Mouse (Mus musculus) stomach, embryonic 14.5 days (tissue): Measurements from ENCODE around the gene Parvg. TPM values are rescaled to one million over a fixed set of nuclear protein-coding genes. Genes with fewer than 3 reads are reported as not detected.

ENCODE experiments used
- ATAC-seq: fragments of 200-750 bp; cut with Nextera tagmentation; 2 replicates; pipeline ENCODE4 v1.8.0; 2017; ENCODE audit warnings: low read depth, moderate TSS enrichment; ENCODE audit not compliant: insufficient number of reproducible peaks, insufficient read depth, low FRiP score
- H3K27ac ChIP-seq: fragments of 300-500 bp; sonication (generic); 2 replicates; pipeline ENCODE4 v1.5.1; 2014; ENCODE audit warnings: mild to moderate bottlenecking, low read length, moderate library complexity, mixed read lengths
- H3K27me3 ChIP-seq: fragments of 300-500 bp; sonication (generic); 2 replicates; pipeline ENCODE4 v1.6.1; 2014; ENCODE audit warnings: low read length, control low read depth, mixed read lengths; ENCODE audit not compliant: control insufficient read depth, insufficient read depth
- H3K36me3 ChIP-seq: fragments of 300-500 bp; sonication (generic); 2 replicates; pipeline ENCODE4 v1.6.1; 2014; ENCODE audit warnings: mild to moderate bottlenecking, control low read depth, low read length, moderate library complexity, mixed read lengths; ENCODE audit not compliant: control insufficient read depth, insufficient read depth
- H3K4me1 ChIP-seq: fragments of 300-500 bp; sonication (generic); 2 replicates; pipeline ENCODE4 v1.6.1; 2014; ENCODE audit warnings: low read length, control low read depth, mixed read lengths; ENCODE audit not compliant: control insufficient read depth, insufficient read depth
- H3K4me2 ChIP-seq: fragments of 300-500 bp; sonication (generic); replicated peaks from 2 replicates; pipeline ENCODE4 v1.6.1; 2014; ENCODE audit warnings: low read depth, low read length, control low read depth
- H3K4me3 ChIP-seq: fragments of 300-500 bp; sonication (generic); 2 replicates; pipeline ENCODE4 v1.5.1; 2014; ENCODE audit warnings: low read depth, low read length, control low read depth
- H3K9ac ChIP-seq: fragments of 300-500 bp; sonication (generic); replicated peaks from 2 replicates; pipeline ENCODE4 v1.6.1; 2014; ENCODE audit warnings: low read depth, mild to moderate bottlenecking, control low read depth, low read length, moderate library complexity, mixed read lengths
- H3K9me3 ChIP-seq: fragments of 300-500 bp; sonication (generic); 2 replicates; pipeline ENCODE4 v1.6.1; 2016; ENCODE audit warnings: low read depth, low read length, control low read depth; ENCODE audit not compliant: control insufficient read depth
- WGBS: fragments of 180-500 bp; shearing (Covaris S2); extraction: QIAGEN DNeasy Blood & Tissue Kit; methylation state at CpG from one replicate; pipeline ENCODE4 v1.1.7; 2014; 5-methylcytosine and 5-hydroxymethylcytosine counted together
- polyA plus RNA-seq: library from polyadenylated mRNA; unstranded; fragments of >200 nt; fragmentation: Nextera tagmentation; extraction: Ambion mirVana; gene quantifications from 2 replicates; pipeline ENCODE4 v1.2.1, GENCODE M21; 2014

Gene Parvg
- polyA plus RNA-seq, 1 experiment from 2014 or later: 2.0 TPM

- WGBS: 68% methylated on average over 10 of the region's 10 CpGs
- no peak for ATAC-seq
- Histone ChIP-seq H3K9ac (no peak overlapping the region), H3K36me3 (no peaks in the 10 kb centered on the region), H3K27ac (no peak overlapping the region), H3K4me2 (no peak overlapping the region), H3K4me3 (no peak overlapping the region), H3K27me3 (no peaks in the 10 kb centered on the region), H3K9me3 (no peaks in the 10 kb centered on the region), H3K4me1 (0 out of 2 replicates have a peak, but pooled peaks cover 3% of the 10 kb centered on the region)
These were observed 5.0 kb downstream of the Parvg start for GRCm38 (mm10) chr15:84328870-84329269.

GRCm38 (mm10) chr15:84329940-84330339 is 6.1 kb downstream of the Parvg start:
- Histone ChIP-seq H3K4me3 (no peak overlapping the region), H3K27ac (no peak overlapping the region), H3K36me3 (no peaks in the 10 kb centered on the region), H3K9ac (no peak overlapping the region), H3K27me3 (no peaks in the 10 kb centered on the region), H3K4me1 (0 out of 2 replicates have a peak, but pooled peaks cover 3% of the 10 kb centered on the region), H3K4me2 (no peak overlapping the region), H3K9me3 (no peaks in the 10 kb centered on the region)
- 87% methylated on average over 8 of the region's 8 CpGs for WGBS
- ATAC-seq: no peak

DNA sequence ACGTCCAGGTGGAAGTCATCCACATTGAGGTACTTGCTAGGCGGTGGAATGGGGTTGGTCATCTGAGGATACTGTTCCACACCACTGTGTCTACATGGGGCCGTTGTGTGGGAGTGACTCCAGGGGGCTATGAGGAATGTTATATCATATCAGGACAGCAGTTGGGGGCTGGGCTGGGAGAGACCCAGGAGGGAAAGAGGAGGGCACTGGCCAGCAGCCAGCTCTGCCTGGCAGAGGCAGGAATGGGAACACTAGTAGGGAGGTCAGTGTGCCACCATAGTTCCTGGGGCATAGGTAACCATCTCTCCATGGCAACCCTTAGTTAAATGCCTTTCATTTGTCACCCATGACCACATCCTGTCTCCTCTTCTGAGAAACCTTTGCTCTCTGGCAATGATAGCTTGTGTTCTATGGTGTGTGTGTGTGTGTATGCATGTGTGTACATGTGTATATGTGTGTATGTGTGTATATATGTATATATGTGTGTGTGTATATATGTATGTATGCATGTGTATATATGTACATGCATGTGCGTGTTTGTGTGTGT is 7.3 kb downstream of the Parvg start:
- no peak for ATAC-seq
- 68% methylated on average over 4 of the region's 4 CpGs for WGBS
- Histone ChIP-seq H3K9ac (no peak overlapping the region), H3K27me3 (no peaks in the 10 kb centered on the region), H3K4me3 (no peak overlapping the region), H3K4me1 (no peaks in the 10 kb centered on the region), H3K27ac (no peak overlapping the region), H3K36me3 (no peaks in the 10 kb centered on the region), H3K9me3 (no peaks in the 10 kb centered on the region), H3K4me2 (no peak overlapping the region)

DNA sequence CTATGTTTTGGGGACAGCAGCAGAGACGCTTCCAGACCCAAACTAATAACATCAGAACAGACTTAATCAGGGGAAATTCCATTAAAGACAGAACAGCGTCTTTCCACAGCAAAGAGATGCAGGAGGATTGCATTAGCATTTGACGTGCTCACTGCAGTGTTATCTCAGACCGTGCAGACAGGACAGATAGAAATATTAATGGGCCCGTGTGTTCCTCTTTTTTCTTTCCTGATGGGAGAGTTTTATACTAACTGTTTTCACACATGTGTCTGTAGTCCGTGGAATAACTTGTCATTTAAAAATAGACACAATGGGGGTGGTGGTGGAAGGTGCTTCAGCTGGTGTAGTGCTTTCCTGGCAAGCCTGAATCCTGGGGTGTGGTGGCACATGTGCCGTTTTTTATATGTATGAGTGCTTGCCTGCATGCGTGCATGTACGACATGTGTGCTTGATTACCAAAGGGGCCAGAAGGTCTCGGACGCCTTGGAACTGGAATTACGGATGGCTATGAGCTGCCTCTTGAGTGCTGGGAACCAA is 12.5 kb downstream of the Parvg start:
- WGBS: 67% methylated on average over 12 of the region's 12 CpGs
- no peak overlapping the region for H3K27ac ChIP-seq

GRCm38 (mm10) chr15:84337599-84337998 is 13.8 kb downstream of the Parvg start:
- Histone ChIP-seq H3K4me1 (no peaks in the 10 kb centered on the region), H3K27me3 (no peaks in the 10 kb centered on the region), H3K9ac (no peak overlapping the region), H3K36me3 (no peaks in the 10 kb centered on the region), H3K9me3 (no peaks in the 10 kb centered on the region), H3K27ac (no peak overlapping the region), H3K4me3 (no peak overlapping the region), H3K4me2 (no peak overlapping the region)
- ATAC-seq: no peak
- WGBS: 77% methylated on average over 5 of the region's 5 CpGs

More for the DNA sequence above, 12.5 kb downstream of the Parvg start:
- Histone ChIP-seq H3K4me1 (no peaks in the 10 kb centered on the region), H3K9ac (no peak overlapping the region), H3K27me3 (no peaks in the 10 kb centered on the region), H3K9me3 (no peaks in the 10 kb centered on the region), H3K4me2 (no peak overlapping the region), H3K36me3 (no peaks in the 10 kb centered on the region), H3K4me3 (no peak overlapping the region)
- ATAC-seq: no peak

GRCm38 (mm10) chr15:84340926-84341325 is 17.1 kb downstream of the Parvg start:
- Histone ChIP-seq H3K9me3 (no peaks in the 10 kb centered on the region), H3K4me1 (no peaks in the 10 kb centered on the region), H3K4me3 (no peak overlapping the region), H3K4me2 (no peak overlapping the region), H3K27ac (no peak overlapping the region), H3K27me3 (no peaks in the 10 kb centered on the region), H3K36me3 (no peaks in the 10 kb centered on the region), H3K9ac (no peak overlapping the region)
- ATAC-seq: no peak
- 62% methylated on average over 2 of the region's 2 CpGs for WGBS

- 91% methylated on average over 4 of the region's 4 CpGs for WGBS
- no peaks in the 10 kb centered on the region for H3K27me3 ChIP-seq
- peaks cover 12% of the 10 kb centered on the region; the same call in 1 of the 2 replicates for H3K4me1 ChIP-seq
- no peak overlapping the region for H3K27ac ChIP-seq
- no peak overlapping the region for H3K9ac ChIP-seq
- no peaks in the 10 kb centered on the region for H3K36me3 ChIP-seq
- H3K9me3 ChIP-seq: peaks cover 7% of the 10 kb centered on the region; the same call in 1 of the 2 replicates
- no peak overlapping the region for H3K4me2 ChIP-seq
- H3K4me3 ChIP-seq: no peak overlapping the region
- no peak for ATAC-seq
These were observed 24.9 kb downstream of the Parvg start for GRCm38 (mm10) chr15:84348769-84349168.

- WGBS: 28% methylated on average over 14 of the region's 14 CpGs
- ATAC-seq: no peak
- no peaks in the 10 kb centered on the region for H3K36me3 ChIP-seq
- H3K27me3 ChIP-seq: no peaks in the 10 kb centered on the region
- H3K4me2 ChIP-seq: no peak overlapping the region
- no peak overlapping the region for H3K4me3 ChIP-seq
- peaks cover 12% of the 10 kb centered on the region; the same call in 1 of the 2 replicates for H3K4me1 ChIP-seq
- H3K9ac ChIP-seq: no peak overlapping the region
- no peak overlapping the region for H3K27ac ChIP-seq
- peaks cover 7% of the 10 kb centered on the region; the same call in 1 of the 2 replicates for H3K9me3 ChIP-seq
These were observed 26.3 kb downstream of the Parvg start for GRCm38 (mm10) chr15:84349915-84350738.
